Mouse (Mus musculus) adrenal gland (tissue): ENCODE data around the gene Spns2.
"Not testable (repeated sequence)": the region's sequence is repeated elsewhere in the genome, so short reads cannot be mapped to it uniquely, and the experiment has no call there.

Experiments
- intact Hi-C: fragments of 180-260 bp; cut with DNase I; formaldehyde crosslinking; loops from one replicate; pipeline ENCODE4 v1.15.1; 2025

Gene Spns2

GRCm38 (mm10) chr11:72475408-72475807 is 14.3 kb downstream of the Spns2 start:
- intact Hi-C loops = no loop called here

GRCm38 (mm10) chr11:72474926-72475325 is 14.8 kb downstream of the Spns2 start:
- intact Hi-C loops = no loop called here

DNA sequence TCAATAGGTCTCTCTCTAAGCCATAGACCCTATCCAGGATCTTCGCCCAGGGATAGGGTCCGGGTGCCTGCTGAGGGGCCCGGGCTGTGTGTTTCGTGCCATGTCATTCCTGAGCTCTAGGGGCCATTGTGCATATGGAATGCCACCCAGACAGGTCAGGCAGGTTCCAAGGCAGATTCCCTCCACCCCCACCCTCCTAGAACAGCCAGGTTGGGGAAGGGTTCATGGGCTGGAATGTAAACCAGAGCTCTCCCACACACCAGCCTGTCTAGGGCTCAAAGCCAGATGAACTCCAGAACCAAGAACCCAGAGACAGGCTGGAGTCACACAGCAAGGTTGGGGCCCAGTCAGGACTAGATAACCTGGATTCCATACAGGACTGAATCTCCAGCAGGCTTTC is 16.2 kb downstream of the Spns2 start:
- intact Hi-C loops = no loop called here

DNA sequence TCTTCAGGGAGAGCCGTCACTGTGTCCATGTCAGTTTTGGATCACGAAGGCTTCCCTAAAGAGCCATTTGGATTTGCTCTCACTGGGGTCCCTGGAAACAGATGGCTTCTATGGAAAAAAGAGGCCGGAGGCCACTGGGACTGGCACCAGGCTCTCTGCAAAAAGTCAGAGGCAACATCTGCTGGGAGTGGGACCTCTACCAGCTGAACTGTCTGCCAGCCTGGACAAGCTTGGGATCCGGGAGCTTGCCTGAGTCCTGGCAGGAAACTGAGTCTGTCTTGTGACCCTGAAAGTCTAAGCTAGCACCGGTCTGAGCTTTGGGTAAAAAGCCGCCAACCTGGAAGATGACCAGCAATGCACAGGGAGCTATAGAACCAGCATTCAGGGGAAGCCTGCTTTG is 18.3 kb downstream of the Spns2 start:
- intact Hi-C loops = no loop called here

DNA sequence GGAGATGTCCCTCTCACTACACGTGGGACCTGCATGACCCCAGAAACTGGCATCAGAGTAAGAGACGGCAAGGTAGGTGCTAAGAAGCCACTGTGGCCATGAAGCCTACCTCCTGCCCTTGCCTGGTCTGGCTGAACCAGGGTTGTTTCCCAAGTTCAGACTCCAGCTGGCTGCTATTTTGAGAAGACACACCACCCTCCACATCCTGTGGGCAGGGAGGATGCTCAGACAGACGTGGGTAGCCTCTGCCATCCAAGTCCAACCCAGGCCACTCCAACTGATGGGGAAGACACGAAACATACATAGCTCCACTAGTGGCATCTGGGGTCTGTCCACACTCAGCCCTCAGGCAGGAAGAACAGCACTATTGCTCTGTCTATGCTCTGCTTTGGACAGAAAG is 19.7 kb downstream of the Spns2 start:
- intact Hi-C loops = no loop called here

DNA sequence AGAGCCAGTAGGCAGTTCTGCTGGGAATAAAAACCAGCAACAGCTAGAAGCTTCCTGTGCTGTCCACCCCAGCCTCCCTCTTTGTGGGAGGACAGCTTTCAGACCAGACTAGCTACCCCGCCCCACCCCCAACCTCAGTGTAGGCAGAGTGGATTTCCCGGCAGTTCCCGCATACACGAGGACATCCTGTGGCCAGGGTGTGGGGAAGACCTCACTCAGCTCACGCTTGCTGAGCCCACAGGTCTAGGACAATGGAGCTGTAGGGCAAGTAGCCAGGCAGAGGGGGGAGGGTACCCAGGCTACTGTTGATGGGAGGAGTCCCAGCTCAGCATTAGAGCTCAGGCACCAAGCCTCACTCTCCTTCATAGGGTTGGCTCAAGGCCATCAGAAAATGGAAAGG is 20.5 kb downstream of the Spns2 start:
- intact Hi-C loops = no loop called here

- intact Hi-C loops = no loop called here
Observed at GRCm38 (mm10) chr11:72468525-72468924, 21.2 kb downstream of the Spns2 start.

GRCm38 (mm10) chr11:72466694-72467507 is 22.8 kb downstream of the Spns2 start:
- intact Hi-C loops = no loop called here

DNA sequence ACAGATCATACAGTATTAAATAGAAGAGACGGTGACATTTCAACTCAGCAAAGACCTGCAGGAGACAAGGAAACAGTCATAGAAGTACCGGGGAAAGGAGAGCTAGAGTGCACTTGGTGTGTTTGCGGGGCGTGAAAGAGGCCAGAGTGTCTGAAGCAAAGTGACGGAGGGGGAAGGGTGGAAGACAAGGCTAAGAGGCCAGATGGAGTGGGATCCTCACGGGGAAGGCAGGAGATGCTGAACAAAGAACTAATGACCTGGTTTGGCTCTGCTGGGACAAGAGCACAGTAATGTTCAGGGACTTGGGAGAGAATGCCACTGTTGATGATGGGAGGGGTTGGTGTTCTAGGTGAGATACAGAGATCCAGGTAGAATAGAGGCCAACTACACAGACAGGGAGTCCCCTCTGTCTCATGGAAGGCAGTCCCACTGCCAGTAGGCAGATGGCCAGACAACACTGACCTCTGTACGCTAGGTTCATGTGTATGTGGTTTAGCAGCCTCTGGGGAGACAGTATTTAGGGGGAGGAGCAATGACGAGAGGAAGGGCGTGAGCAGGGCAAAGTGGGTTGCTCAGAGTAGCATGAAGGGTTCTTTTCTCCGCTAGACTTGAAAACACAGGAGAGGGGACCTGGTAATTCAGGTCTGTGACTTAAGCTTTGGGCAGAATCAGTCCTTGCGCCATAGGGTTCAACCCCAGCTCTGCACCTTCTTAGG is 23.6 kb downstream of the Spns2 start:
- intact Hi-C loops = no loop called here

- intact Hi-C loops = no loop called here
Observed at GRCm38 (mm10) chr11:72464821-72465220, 24.9 kb downstream of the Spns2 start.

DNA sequence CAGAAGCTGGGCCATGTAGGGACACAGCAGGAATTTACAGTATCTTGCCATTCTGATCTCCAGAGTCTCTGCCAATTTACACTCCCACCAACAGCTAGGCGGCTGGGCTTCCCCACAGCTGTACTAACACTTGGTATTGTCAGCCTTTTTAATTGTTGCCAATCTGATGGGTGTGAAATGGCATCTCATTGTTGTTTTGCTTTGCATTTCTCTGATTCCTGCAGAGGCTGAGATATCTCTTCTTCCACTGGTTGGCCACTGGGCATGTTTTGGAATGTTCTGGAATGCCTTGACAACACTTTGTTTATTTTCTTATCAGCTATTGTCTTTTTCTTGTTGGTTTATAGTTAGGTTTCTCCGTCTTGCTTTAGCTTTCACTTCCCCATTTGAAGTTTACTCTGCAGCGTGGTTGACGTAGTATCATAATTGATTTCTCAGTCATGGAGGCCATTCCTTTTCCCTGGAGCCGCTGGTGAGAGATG is 28.2 kb downstream of the Spns2 start:
- intact Hi-C loops = no loop called here

GRCm38 (mm10) chr11:72458502-72458901 is 31.2 kb downstream of the Spns2 start:
- intact Hi-C loops = no loop called here

- intact Hi-C loops = no loop called here
Observed at GRCm38 (mm10) chr11:72457995-72458496, 31.7 kb downstream of the Spns2 start.

- intact Hi-C loops = no loop called here
Observed at GRCm38 (mm10) chr11:72455694-72456093, 34.0 kb downstream of the Spns2 start.

DNA sequence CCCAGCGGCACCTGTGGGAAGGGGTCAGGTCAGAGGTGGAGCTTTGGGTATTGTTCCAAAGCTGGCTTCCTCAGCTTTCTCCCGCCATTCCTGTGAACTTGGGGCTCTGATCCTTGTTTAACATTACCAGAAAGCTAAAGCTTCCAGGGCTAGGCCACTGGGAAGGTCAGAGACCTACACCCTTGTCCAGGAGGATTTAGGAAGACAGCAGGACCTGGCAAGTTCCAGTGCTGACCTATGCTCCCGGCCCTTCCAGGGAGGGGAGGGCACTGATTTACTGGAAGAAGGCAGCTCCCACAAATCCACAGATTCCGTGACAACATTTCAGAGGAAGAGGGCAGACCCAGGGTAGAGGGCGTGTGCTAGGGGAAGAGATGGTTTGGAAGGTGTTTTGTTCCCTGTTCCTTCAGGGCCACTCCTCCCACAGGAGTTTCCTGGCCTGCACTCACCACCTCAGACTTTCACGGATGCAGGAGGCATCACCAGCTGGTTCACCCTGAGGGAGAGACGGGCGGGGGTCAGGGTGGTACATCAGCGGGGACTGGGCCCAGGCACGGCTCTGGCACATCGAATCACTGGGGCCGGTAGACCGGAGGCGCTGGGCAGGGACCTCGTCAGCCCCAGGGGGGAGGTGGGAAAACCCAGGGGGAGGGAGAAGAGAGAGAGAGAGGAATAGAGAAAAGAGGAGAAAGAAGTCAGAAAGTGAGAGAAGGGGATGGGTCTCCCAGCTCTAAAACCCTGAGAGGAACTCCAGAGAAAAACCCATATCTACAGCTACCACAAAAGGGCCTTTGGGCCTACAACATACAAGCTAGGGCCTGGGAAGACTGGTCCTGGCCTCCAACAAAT is 36.4 kb downstream of the Spns2 start:
- intact Hi-C loops = no loop called here

DNA sequence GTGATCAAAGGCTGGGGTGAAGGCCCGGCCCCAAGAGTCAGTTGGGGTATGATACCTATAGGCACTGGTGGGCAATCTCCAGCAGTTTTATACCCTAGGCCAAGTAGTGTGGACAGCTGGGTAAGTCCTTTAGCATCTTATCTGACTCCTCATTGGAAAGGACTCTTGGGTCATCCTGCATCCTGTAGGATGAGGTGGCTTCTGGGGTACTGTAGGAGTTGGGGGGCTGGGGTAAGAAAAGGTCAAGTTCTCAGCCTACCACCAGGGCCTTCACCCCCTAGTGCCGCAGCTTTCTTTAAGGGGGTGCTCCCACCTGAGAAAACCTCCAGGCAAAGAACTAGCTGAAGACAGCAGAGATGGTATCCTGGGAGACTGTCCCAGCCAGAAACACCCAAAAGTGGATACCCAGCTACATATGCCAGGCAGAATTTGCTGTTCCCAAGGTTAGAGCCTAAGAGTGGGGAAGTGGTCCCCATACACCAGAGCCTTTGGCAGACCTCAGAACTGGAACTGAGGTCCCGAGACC is 37.5 kb downstream of the Spns2 start:
- intact Hi-C loops = no loop called here

GRCm38 (mm10) chr11:72447475-72447874 is 42.2 kb downstream of the Spns2 start:
- intact Hi-C loops = loop anchor here (5.0 kb wide), 1 partner anchor 40 kb away; the partner anchor contains the start of gene Spns2

DNA sequence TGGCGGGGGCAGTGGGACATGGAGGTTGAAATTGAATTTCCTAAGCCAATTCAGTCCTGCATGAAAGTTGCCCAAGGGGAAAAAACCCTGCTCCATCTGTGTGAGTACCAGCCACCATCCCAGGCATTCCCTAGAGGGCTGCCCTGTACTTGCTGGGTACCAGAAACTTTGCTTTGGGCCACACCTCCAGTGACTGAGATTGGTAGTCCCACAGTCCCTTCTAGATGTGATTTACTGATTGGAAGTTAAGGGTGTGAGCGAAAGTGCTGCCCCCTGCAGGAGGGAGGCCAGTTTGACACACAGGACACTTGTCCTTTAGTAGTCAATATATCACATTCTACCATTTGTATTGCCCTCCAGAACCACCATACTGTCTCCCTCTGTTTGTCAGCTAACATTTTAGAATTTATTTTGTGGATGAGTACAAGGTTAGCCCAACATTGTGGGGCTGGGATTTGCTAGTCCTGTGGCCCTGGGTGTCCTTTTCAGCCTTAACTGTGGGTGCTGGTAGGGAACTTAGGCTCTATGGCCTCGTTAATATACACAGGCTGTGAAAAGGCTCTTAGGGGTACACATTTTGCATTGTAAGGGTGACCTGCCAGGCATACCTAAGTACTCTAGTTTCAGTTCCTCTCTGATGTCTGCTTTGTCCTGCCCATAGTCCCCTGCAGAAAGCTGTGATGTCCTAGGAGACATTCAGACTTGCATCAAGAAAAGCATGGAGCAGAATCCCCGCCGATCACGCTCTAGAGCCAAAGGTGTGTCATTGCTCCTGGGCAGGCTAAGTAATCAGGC is 43.2 kb downstream of the Spns2 start:
- intact Hi-C loops = loop anchor here (5.0 kb wide), 1 partner anchor 41 kb away; the partner anchor contains the start of gene Spns2

DNA sequence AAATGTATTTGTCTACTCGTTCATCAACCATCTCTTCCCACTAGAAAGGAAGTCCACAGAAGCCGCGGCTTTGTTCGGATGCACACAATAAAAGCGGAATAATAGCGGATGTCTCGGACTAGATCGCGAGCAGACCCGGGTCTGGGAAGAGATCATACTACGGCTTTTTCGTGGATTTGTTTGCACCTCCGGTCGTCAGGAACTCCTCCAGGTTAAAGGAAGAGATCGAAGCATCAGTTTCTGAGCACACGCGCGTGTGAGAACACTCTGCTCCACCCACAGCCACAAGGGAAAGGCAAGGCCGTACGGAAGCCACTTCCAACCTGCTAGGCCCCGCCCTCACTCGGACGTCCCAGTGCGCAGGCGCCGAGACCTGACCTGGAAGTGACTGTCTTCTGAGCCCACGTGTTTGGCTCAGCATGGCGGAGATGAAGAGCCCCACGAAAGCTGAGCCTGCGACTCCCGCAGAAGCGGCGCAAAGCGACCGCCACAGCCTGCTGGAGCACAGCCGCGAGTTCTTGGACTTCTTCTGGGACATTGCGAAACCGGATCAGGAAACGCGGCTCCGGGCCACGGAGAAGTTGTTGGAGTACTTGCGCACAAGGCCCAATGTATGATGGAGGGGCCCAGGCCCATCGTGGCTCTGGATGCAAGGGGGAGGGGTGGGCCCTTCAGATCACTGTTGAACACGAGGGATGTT is 48.6 kb downstream of the Spns2 start, which contains the start of gene Mybbp1a:
Gene Mybbp1a, plus strand, starts transcription at position 391 of the 700 bp plus-strand sequence.
- intact Hi-C loops = no loop called here

DNA sequence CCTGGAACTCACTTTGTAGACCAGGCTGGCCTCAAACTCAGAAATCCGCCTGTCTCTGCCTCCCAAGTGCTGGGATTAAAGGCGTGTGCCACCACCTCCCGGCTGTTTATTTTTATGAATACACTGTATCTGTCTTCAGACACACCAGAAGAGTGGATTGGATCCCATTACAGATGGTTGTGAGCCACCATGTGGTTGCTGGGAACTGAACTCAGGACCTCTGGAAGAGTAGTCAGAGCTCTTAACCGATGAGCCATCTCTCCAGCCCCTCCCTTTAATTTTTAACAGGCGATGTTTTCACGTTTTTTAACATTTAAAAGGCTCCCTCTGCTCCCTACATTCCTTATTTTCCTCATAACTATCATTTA is 49.1 kb downstream of the Spns2 start:
- intact Hi-C loops = not testable (repeated sequence)
